Mouse (Mus musculus): ENCODE measurements around the gene Olfr690. TPM values are rescaled to one million over a fixed set of nuclear protein-coding genes. Genes with fewer than 3 reads are reported as not detected.
"Not testable (repeated sequence)": the region's sequence is repeated elsewhere in the genome, so short reads cannot be mapped to it uniquely, and the experiment has no call there.

Olfr690 gene
- polyA plus RNA-seq, 1 experiment from 2014 or later = not detected

GRCm38 (mm10) chr7:105367930-105368329 is 34.0 kb upstream of the Olfr690 start, which contains the start of gene Olfr692:
Olfr692 (plus strand) TSS chr7:105368230.
- Histone ChIP-seq H3K36me3 (ENCODE audit: insufficient read depth, low read length) (0 out of 2 replicates have a peak, but pooled peaks cover 3% of the 10 kb centered on the region), H3K27ac (no peak within 1 kb of the TSS), H3K27me3 (ENCODE audit: insufficient read depth, low read length) (no peaks in the 10 kb centered on the region), H3K4me2 (ENCODE audit: low read length) (no peak within 1 kb of the TSS), H3K9ac (ENCODE audit: low read depth, low read length) (no peak within 1 kb of the TSS), H3K4me1 (replicated peaks; ENCODE audit: insufficient read depth, low read length) (no peaks in the 10 kb centered on the region), H3K4me3 (replicated peaks; ENCODE audit: low read depth, low read length) (no peak within 1 kb of the TSS), H3K9me3 (replicated peaks; ENCODE audit: low read length) (no peaks in the 10 kb centered on the region)
- no peak for DNase-seq (ENCODE audit: low spot score)
- no peak for ATAC-seq (replicated peaks; ENCODE audit: low FRiP score, low read depth)
- WGBS = 92% methylated on average over 1 of the region's 1 CpGs
- no peak for TF ChIP-seq CTCF (IDR thresholded peaks at IDR 0.05; ENCODE audit: low read depth)

DNA sequence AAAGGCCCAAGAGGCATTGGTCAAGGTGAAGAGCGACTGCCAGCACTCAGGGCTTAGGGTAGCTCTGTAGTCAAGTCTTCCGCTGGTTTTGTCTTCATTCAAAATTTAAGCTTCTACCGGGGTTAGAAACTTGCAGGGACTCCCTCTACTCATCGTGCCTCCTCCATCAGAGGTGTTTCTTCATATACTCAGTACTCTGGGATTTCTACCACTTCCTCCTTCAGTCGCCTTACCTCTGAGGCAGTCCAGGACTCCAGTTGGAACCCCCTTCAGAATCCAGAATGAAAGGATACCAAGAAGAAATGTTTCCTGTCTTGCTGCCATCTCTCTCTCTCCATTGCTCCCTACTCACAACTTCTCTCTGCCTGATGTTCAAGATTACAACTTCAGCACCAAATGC is 33.4 kb upstream of the Olfr690 start:
- H3K27ac ChIP-seq = no peak overlapping the region
- WGBS = 82% methylated on average over 5 of the region's 5 CpGs
- ATAC-seq (replicated peaks; ENCODE audit: low FRiP score, low read depth) (no peak), DNase-seq (ENCODE audit: low spot score) (no peak)
- H3K9ac ChIP-seq (ENCODE audit: low read depth, low read length) = no peak overlapping the region
- H3K9me3 ChIP-seq (replicated peaks; ENCODE audit: low read length) = no peaks in the 10 kb centered on the region
- H3K27me3 ChIP-seq (ENCODE audit: insufficient read depth, low read length) = no peaks in the 10 kb centered on the region
- H3K36me3 ChIP-seq (ENCODE audit: insufficient read depth, low read length) = no peaks in the 10 kb centered on the region
- no peak overlapping the region for H3K4me2 ChIP-seq (ENCODE audit: low read length)
- no peaks in the 10 kb centered on the region for H3K4me1 ChIP-seq (replicated peaks; ENCODE audit: insufficient read depth, low read length)
- TF ChIP-seq CTCF (IDR thresholded peaks at IDR 0.05; ENCODE audit: low read depth) = no peak
- no peak overlapping the region for H3K4me3 ChIP-seq (replicated peaks; ENCODE audit: low read depth, low read length)

GRCm38 (mm10) chr7:105361713-105362112 is 27.8 kb upstream of the Olfr690 start:
- WGBS = 68% methylated on average over 2 of the region's 2 CpGs
- Histone ChIP-seq H3K36me3 (ENCODE audit: insufficient read depth, low read length) (no peaks in the 10 kb centered on the region), H3K27ac (no peak overlapping the region), H3K27me3 (ENCODE audit: insufficient read depth, low read length) (no peaks in the 10 kb centered on the region), H3K4me2 (ENCODE audit: low read length) (no peak overlapping the region), H3K9ac (ENCODE audit: low read depth, low read length) (no peak overlapping the region), H3K9me3 (replicated peaks; ENCODE audit: low read length) (no peaks in the 10 kb centered on the region), H3K4me1 (replicated peaks; ENCODE audit: insufficient read depth, low read length) (no peaks in the 10 kb centered on the region), H3K4me3 (replicated peaks; ENCODE audit: low read depth, low read length) (no peak overlapping the region)
- no peak for TF ChIP-seq CTCF (IDR thresholded peaks at IDR 0.05; ENCODE audit: low read depth)
- DNase-seq (ENCODE audit: low spot score) = no peak
- no peak for ATAC-seq (replicated peaks; ENCODE audit: low FRiP score, low read depth)

DNA sequence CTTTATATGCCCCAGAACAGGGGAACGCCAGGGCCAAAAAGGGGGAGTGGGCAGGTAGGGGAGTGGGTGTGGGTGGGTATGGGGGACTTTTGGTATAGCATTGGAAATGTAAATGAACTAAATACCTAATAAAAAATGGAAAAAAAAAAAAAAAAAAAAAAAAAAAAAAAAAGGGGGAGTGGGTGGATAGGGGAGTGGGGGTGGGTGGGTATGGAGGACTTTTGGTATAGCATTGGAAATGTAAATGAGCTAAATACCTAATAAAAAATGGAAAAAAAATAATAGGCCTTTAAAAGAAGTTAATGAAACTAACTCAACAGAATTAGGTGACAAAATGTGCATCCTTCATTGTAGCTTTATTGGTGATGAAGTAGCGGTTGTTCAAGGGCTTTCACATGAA is 22.6 kb upstream of the Olfr690 start:
- not testable (repeated sequence) for H3K9me3 ChIP-seq (replicated peaks; ENCODE audit: low read length); H3K4me2 ChIP-seq (ENCODE audit: low read length); H3K27ac ChIP-seq; H3K36me3 ChIP-seq (ENCODE audit: insufficient read depth, low read length); DNase-seq (ENCODE audit: low spot score); H3K27me3 ChIP-seq (ENCODE audit: insufficient read depth, low read length); H3K4me1 ChIP-seq (replicated peaks; ENCODE audit: insufficient read depth, low read length); H3K4me3 ChIP-seq (replicated peaks; ENCODE audit: low read depth, low read length); H3K9ac ChIP-seq (ENCODE audit: low read depth, low read length)
- ATAC-seq (replicated peaks; ENCODE audit: low FRiP score, low read depth) = peak; percentile 85
- WGBS = 94% methylated on average over 1 of the region's 2 CpGs

DNA sequence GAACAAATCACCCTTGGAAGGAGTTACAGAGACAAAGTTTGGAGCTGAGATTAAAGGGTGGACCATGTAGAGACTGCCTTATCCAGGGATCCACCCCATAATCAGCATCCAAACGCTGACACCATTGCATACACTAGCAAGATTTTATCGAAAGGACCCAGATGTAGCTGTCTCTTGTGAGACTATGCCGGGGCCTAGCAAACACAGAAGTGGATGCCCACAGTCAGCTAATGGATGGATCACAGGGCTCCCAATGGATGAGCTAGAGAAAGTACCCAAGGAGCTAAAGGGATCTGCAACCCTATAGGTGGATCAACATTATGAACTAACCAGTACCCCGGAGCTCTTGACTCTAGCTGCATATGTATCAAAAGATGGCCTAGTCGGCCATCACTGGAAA is 22.2 kb upstream of the Olfr690 start:
- ATAC-seq (replicated peaks; ENCODE audit: low FRiP score, low read depth) = 0 out of 2 replicates have a peak, but pooled peaks have one; percentile 40
- DNase-seq (ENCODE audit: low spot score); H3K36me3 ChIP-seq (ENCODE audit: insufficient read depth, low read length); H3K9ac ChIP-seq (ENCODE audit: low read depth, low read length); H3K27me3 ChIP-seq (ENCODE audit: insufficient read depth, low read length); H3K4me1 ChIP-seq (replicated peaks; ENCODE audit: insufficient read depth, low read length); H3K4me2 ChIP-seq (ENCODE audit: low read length); H3K27ac ChIP-seq; H3K4me3 ChIP-seq (replicated peaks; ENCODE audit: low read depth, low read length); H3K9me3 ChIP-seq (replicated peaks; ENCODE audit: low read length): not testable (repeated sequence)
- WGBS = no CpG with 5 or more reads among the region's 5 CpGs

- Histone ChIP-seq H3K36me3 (ENCODE audit: insufficient read depth, low read length) (no peaks in the 10 kb centered on the region), H3K27ac (no peak overlapping the region), H3K27me3 (ENCODE audit: insufficient read depth, low read length) (no peaks in the 10 kb centered on the region), H3K9ac (ENCODE audit: low read depth, low read length) (no peak overlapping the region), H3K4me1 (replicated peaks; ENCODE audit: insufficient read depth, low read length) (no peaks in the 10 kb centered on the region), H3K9me3 (replicated peaks; ENCODE audit: low read length) (no peaks in the 10 kb centered on the region), H3K4me2 (ENCODE audit: low read length) (no peak overlapping the region), H3K4me3 (replicated peaks; ENCODE audit: low read depth, low read length) (no peak overlapping the region)
- ATAC-seq (replicated peaks; ENCODE audit: low FRiP score, low read depth) (no peak), DNase-seq (ENCODE audit: low spot score) (no peak)
- no peak for TF ChIP-seq CTCF (IDR thresholded peaks at IDR 0.05; ENCODE audit: low read depth)
- 81% methylated on average over 2 of the region's 2 CpGs for WGBS
Observed at GRCm38 (mm10) chr7:105342752-105343151, 8.8 kb upstream of the Olfr690 start.

GRCm38 (mm10) chr7:105342170-105342569 is 8.3 kb upstream of the Olfr690 start, which contains the start of gene Olfr691:
Olfr691 (minus strand) TSS chr7:105342270.
- no peak for TF ChIP-seq CTCF (IDR thresholded peaks at IDR 0.05; ENCODE audit: low read depth)
- WGBS = 55% methylated on average over 1 of the region's 1 CpGs
- Histone ChIP-seq H3K27me3 (ENCODE audit: insufficient read depth, low read length) (no peaks in the 10 kb centered on the region), H3K4me1 (replicated peaks; ENCODE audit: insufficient read depth, low read length) (no peaks in the 10 kb centered on the region), H3K4me3 (replicated peaks; ENCODE audit: low read depth, low read length) (no peak within 1 kb of the TSS), H3K9me3 (replicated peaks; ENCODE audit: low read length) (no peaks in the 10 kb centered on the region), H3K9ac (ENCODE audit: low read depth, low read length) (no peak within 1 kb of the TSS), H3K27ac (no peak within 1 kb of the TSS), H3K4me2 (ENCODE audit: low read length) (no peak within 1 kb of the TSS), H3K36me3 (ENCODE audit: insufficient read depth, low read length) (no peaks in the 10 kb centered on the region)
- ATAC-seq (replicated peaks; ENCODE audit: low FRiP score, low read depth) (no peak), DNase-seq (ENCODE audit: low spot score) (no peak)
